Mouse (Mus musculus): ENCODE data around the gene Dnase2a.
A peak's percentile ranks its signal among the peaks of the same experiment; 100 is the strongest.

DNA sequence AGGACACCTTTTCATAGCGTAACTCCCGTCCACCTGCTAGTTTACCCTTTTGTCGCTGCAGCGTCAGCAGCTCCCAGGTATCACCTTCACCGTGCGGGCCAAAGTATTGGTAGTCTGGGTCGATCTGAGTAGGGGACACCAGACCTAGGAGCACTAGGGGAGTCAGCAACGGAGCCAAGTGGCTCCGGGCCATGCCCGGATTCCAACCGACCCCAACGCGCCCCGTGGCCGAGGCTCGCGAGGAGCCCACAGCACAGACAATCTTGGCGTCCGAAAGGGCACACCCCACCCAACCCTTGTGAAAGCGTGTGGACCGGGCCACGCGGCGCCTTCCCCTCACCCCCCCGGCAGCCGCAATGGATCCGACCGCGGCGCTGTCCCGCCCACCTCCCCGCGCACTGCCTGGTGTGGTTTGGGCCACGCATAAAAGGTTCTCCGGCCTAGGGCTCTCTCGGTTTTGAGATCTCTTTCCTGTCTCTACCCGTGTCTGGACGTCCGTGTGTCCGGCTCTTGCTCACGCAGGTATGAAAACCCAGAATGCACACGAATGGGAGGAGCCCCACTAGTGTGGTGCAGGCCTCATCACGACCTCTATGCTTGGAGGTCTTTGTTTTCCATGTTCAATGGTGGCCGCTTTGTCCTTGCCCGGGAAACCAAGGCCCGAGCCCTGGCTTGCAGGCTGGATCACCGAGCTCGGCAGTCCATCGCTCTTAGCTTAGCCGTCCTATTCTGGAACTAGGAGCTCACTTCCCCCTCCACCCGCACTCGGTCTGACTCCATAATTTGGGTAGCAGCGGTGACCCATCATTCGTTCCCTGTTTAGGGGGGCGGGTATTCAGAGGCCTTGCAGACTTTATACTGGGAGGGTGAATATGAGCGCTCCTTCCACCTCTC is 61.1 kb downstream of the Dnase2a start, which contains the start of the genes Gm49661, Prdx2 and Rnaseh2a:
- TF ChIP-seq CTCF (IDR thresholded peaks at IDR 0.05; ENCODE audit: low read depth, low read length): no peak
- peak; percentile 81; the same call in 1 of the 2 replicates for TF ChIP-seq POLR2A (IDR thresholded peaks at IDR 0.05; ENCODE audit: extremely low read depth, insufficient read depth, low read length)
